Mouse (Mus musculus) thymus, adult 2 months (tissue): ENCODE measurements around the gene Efna2. TPM values are rescaled to one million over a fixed set of nuclear protein-coding genes. Genes with fewer than 3 reads are reported as not detected.

Experiments
- DNase-seq: peaks from one replicate; pipeline ENCODE4 v3.0.0; 2021
- H3K27ac ChIP-seq: fragments of 200-500 bp; 2 replicates; pipeline ENCODE4 v1.5.1; 2012; ENCODE audit warnings: low read length, control low read depth; ENCODE audit not compliant: control insufficient read depth, insufficient read depth
- H3K27me3 ChIP-seq: fragments of 200-500 bp; 2 replicates; pipeline ENCODE4 v1.6.1; 2012; ENCODE audit warnings: mild to moderate bottlenecking, low read length, moderate library complexity, mixed read lengths; ENCODE audit not compliant: control insufficient read depth, insufficient read depth
- H3K36me3 ChIP-seq: fragments of 200-500 bp; 2 replicates; pipeline ENCODE4 v1.6.1; 2012; ENCODE audit warnings: mild to moderate bottlenecking, low read length, moderate library complexity; ENCODE audit not compliant: control insufficient read depth, insufficient read depth
- H3K4me1 ChIP-seq: fragments of 200-500 bp; replicated peaks from 2 replicates; pipeline ENCODE4 v1.6.1; 2012; ENCODE audit warnings: low read length; ENCODE audit not compliant: control insufficient read depth, insufficient read depth
- H3K4me3 ChIP-seq: fragments of 200-500 bp; 2 replicates; pipeline ENCODE4 v1.5.1; 2012; ENCODE audit warnings: mild to moderate bottlenecking, low read length, control low read depth, moderate library complexity; ENCODE audit not compliant: control insufficient read depth, insufficient read depth
- CTCF ChIP-seq: fragments of 200-500 bp; IDR thresholded peaks from 2 replicates; pipeline ENCODE4 v1.5.1; 2012; ENCODE audit warnings: mild to moderate bottlenecking, control low read depth, low read length, moderate library complexity, borderline replicate concordance; ENCODE audit not compliant: control insufficient read depth, poor library complexity, insufficient read depth; ENCODE audit errors: extremely low read depth
- POLR2A ChIP-seq: fragments of 200-500 bp; IDR thresholded peaks from 2 replicates; pipeline ENCODE4 v1.6.1; 2012; ENCODE audit warnings: mild to moderate bottlenecking, low read length, control low read depth, moderate library complexity; ENCODE audit not compliant: control insufficient read depth, poor library complexity, insufficient read depth; ENCODE audit errors: extremely low read depth
- WGBS: fragments of 180-500 bp; shearing (Covaris S2); methylation state at CpG from one replicate; pipeline ENCODE4 v1.1.7; 2018; 5-methylcytosine and 5-hydroxymethylcytosine counted together
- polyA plus RNA-seq: library from polyadenylated mRNA; depleted of rRNA; stranded (reverse); fragments of >200 nt; gene quantifications from 2 replicates; pipeline ENCODE4 v1.2.3, GENCODE M21; 2012

Gene Efna2
- polyA plus RNA-seq, 1 experiment: 3.6 TPM

DNA sequence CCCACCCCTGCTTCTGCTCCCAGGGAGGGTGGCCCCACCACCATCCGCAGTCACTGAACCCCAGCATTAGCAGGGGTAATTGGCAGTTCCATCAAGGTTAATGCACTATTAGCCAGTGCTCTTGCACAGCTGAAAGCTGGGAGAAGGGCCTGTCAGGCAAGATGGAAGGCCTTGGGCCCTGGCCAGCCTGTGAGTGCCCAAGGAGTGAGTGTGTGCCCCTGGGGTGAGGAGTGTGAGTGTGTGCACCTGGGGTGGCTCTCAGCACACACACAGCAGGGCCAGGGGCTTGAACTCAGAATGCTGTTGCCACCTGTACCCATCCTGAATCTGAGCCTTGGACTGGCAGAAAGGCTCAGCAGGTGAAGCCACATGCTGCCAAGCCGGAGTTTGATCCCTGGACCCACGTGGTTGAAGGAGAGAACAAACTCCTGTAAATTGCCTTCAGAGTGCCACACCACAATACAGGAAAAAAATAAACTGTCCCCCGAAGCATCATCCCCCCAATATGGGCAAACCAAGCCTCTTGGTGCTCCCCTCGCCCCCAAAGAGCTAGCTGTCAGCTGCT is 2.9 kb upstream of the Efna2 start:
- Histone ChIP-seq H3K36me3 (peaks cover 7% of the 10 kb centered on the region; the same call in 1 of the 2 replicates), H3K4me3 (no peak overlapping the region), H3K27me3 (peaks cover 7% of the 10 kb centered on the region), H3K4me1 (peaks cover 16% of the 10 kb centered on the region), H3K27ac (no peak overlapping the region)
- no peak for DNase-seq
- WGBS: 93% methylated on average over 5 of the region's 5 CpGs
- no peak for TF ChIP-seq CTCF
- no peak for TF ChIP-seq POLR2A

- no peak for DNase-seq
- Histone ChIP-seq H3K27ac (no peak overlapping the region), H3K4me1 (peaks cover 9% of the 10 kb centered on the region), H3K4me3 (no peak overlapping the region), H3K36me3 (no peaks in the 10 kb centered on the region), H3K27me3 (peaks cover 7% of the 10 kb centered on the region)
- 93% methylated on average over 7 of the region's 7 CpGs for WGBS
- no peak for TF ChIP-seq CTCF
- TF ChIP-seq POLR2A: no peak
Observed at GRCm38 (mm10) chr10:80177441-80178279, 1.6 kb upstream of the Efna2 start.

DNA sequence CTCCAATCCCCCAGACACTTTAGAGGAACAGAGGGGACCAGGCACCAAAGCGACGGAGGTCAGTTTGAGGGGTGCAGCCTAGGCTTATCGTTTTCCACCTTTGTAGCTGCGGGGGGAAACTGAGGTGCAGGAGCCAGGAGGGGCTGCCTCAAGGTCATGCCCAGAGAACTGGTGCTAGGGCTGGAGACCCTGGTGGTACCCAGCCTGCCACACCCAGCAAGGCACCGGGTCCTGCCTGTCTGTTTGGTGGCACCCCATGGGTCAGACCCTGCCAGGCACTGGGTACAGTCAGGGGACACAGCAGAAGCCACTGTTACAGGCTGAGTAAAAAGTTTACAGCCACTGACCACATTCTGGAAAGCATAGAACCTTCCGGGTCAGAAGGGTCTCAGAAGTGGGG is 1.0 kb downstream of the Efna2 start:
- TF ChIP-seq POLR2A: no peak
- H3K27ac ChIP-seq: no peak overlapping the region
- no peak for DNase-seq
- H3K27me3 ChIP-seq: peaks cover 7% of the 10 kb centered on the region
- peaks cover 6% of the 10 kb centered on the region for H3K4me1 ChIP-seq
- no peak overlapping the region for H3K4me3 ChIP-seq
- WGBS: 71% methylated on average over 6 of the region's 6 CpGs
- no peaks in the 10 kb centered on the region for H3K36me3 ChIP-seq

- WGBS: 88% methylated on average over 5 of the region's 5 CpGs
- Histone ChIP-seq H3K4me3 (no peak overlapping the region), H3K36me3 (no peaks in the 10 kb centered on the region), H3K27ac (no peak overlapping the region), H3K27me3 (peaks cover 7% of the 10 kb centered on the region), H3K4me1 (peaks cover 6% of the 10 kb centered on the region)
- no peak for DNase-seq
- TF ChIP-seq CTCF (no peak), POLR2A (no peak)
Observed at GRCm38 (mm10) chr10:80180823-80181222, 1.5 kb downstream of the Efna2 start.

GRCm38 (mm10) chr10:80182547-80182946 is 3.3 kb downstream of the Efna2 start:
- H3K27ac ChIP-seq: no peak overlapping the region
- H3K27me3 ChIP-seq: peaks cover 9% of the 10 kb centered on the region
- no peaks in the 10 kb centered on the region for H3K36me3 ChIP-seq
- no peak for DNase-seq
- no peak for TF ChIP-seq CTCF
- no peak for TF ChIP-seq POLR2A
- peaks cover 6% of the 10 kb centered on the region for H3K4me1 ChIP-seq
- H3K4me3 ChIP-seq: no peak overlapping the region
- 93% methylated on average over 7 of the region's 7 CpGs for WGBS

- DNase-seq: no peak
- no peak for TF ChIP-seq POLR2A
- no peak for TF ChIP-seq CTCF
- no peaks in the 10 kb centered on the region for H3K36me3 ChIP-seq
- peaks cover 24% of the 10 kb centered on the region for H3K27me3 ChIP-seq
- no peak overlapping the region for H3K27ac ChIP-seq
- 32% methylated on average over 27 of the region's 27 CpGs for WGBS
- no peak overlapping the region for H3K4me3 ChIP-seq
- no peaks in the 10 kb centered on the region; the same call in 1 of the 2 replicates for H3K4me1 ChIP-seq
Observed at GRCm38 (mm10) chr10:80186649-80187048, 7.4 kb downstream of the Efna2 start.

GRCm38 (mm10) chr10:80187739-80188138 is 8.5 kb downstream of the Efna2 start:
- DNase-seq: no peak
- Histone ChIP-seq H3K4me1 (no peaks in the 10 kb centered on the region; the same call in 1 of the 2 replicates), H3K27ac (no peak overlapping the region), H3K4me3 (no peak overlapping the region), H3K36me3 (no peaks in the 10 kb centered on the region), H3K27me3 (peaks cover 24% of the 10 kb centered on the region)
- TF ChIP-seq CTCF (no peak), POLR2A (no peak)
- 95% methylated on average over 10 of the region's 10 CpGs for WGBS
